Mouse (Mus musculus): ENCODE measurements around the gene Trip10. TPM values are rescaled to one million over a fixed set of nuclear protein-coding genes. Genes with fewer than 3 reads are reported as not detected.
A peak's percentile ranks its signal among the peaks of the same experiment; 100 is the strongest.

The Trip10 gene
- polyA plus RNA-seq, 1 experiment: 10.0 TPM

DNA sequence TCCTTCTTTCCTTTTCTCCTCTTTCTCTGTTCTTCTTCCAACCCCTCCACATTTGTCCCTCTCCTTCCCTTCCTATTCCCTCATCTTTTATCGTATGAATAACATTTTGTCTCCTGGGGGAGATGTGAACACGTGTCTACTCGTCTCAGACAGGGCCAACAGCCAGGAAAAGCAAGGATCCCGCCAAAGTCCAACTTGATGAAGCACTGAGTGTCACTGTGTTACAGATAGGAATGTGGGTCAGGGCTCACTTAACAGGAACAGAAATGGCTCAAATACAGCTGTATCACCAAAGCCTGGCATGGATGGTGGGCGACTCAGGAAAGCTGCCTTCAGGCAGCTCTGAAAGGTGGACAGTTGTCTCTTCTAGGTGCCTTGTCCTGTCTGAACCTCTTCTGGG lies 40.0 kb downstream of the Trip10 start:
- no peak for DNase-seq (ENCODE audit: extremely low spot score in 1 of 2, low spot score in 1 of 2)

- no peak for DNase-seq (ENCODE audit: extremely low spot score in 1 of 2, low spot score in 1 of 2)
These were observed 40.9 kb downstream of the Trip10 start for GRCm38 (mm10) chr17:57290001-57290670.

- no peak for DNase-seq (ENCODE audit: extremely low spot score in 1 of 2, low spot score in 1 of 2)
These were observed 41.4 kb downstream of the Trip10 start for GRCm38 (mm10) chr17:57290671-57291055.

- DNase-seq (ENCODE audit: extremely low spot score in 1 of 2, low spot score in 1 of 2): no peak
These were observed 43.0 kb downstream of the Trip10 start for GRCm38 (mm10) chr17:57292302-57292701.

DNA sequence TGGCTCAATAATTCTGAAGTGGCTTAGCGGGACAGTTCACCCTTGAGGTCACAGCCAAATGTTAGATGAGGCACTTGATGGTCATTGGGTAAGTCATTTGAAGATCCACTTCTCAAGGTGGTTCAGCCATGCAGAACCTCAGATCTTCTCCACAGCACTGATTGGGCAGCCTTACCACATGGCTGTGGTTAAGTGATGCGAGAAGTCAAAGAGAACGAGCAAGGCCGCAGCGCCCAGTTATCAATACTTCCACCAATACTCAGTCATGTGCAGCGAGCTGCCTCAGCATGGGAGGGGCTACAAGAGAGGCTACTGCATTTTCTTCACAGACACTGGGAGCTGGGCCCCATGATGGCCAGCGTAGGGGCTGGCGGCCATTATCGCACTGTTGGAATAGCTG lies 43.7 kb downstream of the Trip10 start:
- no peak for DNase-seq (ENCODE audit: extremely low spot score in 1 of 2, low spot score in 1 of 2)

- DNase-seq (ENCODE audit: extremely low spot score in 1 of 2, low spot score in 1 of 2): no peak
These were observed 46.7 kb downstream of the Trip10 start for GRCm38 (mm10) chr17:57295935-57296334.

DNA sequence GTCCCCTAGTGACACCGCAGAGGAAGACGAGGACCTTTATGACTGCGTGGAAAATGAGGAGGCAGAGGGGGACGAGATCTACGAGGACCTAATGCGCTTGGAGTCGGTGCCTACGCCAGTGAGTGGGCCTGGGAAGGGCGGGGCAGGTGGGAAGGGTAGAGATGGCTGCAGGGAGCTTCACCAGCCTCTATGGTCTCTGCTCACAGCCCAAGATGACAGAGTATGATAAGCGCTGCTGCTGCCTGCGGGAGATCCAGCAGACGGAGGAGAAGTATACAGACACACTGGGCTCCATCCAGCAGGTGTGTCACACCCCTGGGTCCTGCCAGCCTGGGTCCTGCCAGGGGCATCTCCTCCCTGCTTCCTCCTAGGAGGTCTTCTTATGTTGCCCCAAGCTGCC lies 47.8 kb downstream of the Trip10 start:
- DNase-seq (ENCODE audit: extremely low spot score in 1 of 2, low spot score in 1 of 2): no peak

GRCm38 (mm10) chr17:57305593-57305992 lies 56.3 kb downstream of the Trip10 start:
- DNase-seq (ENCODE audit: extremely low spot score in 1 of 2, low spot score in 1 of 2): no peak

GRCm38 (mm10) chr17:57307074-57307473 lies 57.8 kb downstream of the Trip10 start:
- peak in 1 of 2 experiments; percentile 15 for DNase-seq (ENCODE audit: extremely low spot score in 1 of 2, low spot score in 1 of 2)

- DNase-seq (ENCODE audit: extremely low spot score in 1 of 2, low spot score in 1 of 2): no peak
These were observed 62.5 kb downstream of the Trip10 start for GRCm38 (mm10) chr17:57311801-57312200.

Other genes starting within 250 kb of the Trip10 start
- gene Pspn, start 249.4 kb upstream of the Trip10 start, polyA plus RNA-seq (2012; rRNA removed): 0.44 TPM in 1 of 2 replicates, not detected in the other
- 74.7 and 86.4 TPM in 2 replicates for gene Gtf2f1, start 238.2 kb upstream of the Trip10 start, polyA plus RNA-seq (2012; rRNA removed)
- gene Gm17949, start 238.0 kb upstream of the Trip10 start, polyA plus RNA-seq (2012; rRNA removed): 0.08 TPM in 1 of 2 replicates, not detected in the other
- gene Khsrp, start 217.9 kb upstream of the Trip10 start, polyA plus RNA-seq (2012; rRNA removed): 62.6 and 64.9 TPM in 2 replicates
- 0.57 and 0.66 TPM in 2 replicates for gene Slc25a41, start 207.8 kb upstream of the Trip10 start, polyA plus RNA-seq (2012; rRNA removed)
- gene Crb3, start 190.3 kb upstream of the Trip10 start, polyA plus RNA-seq (2012; rRNA removed): 1.0 and 1.7 TPM in 2 replicates
- 290 and 350 TPM in 2 replicates for gene Slc25a23, start 189.6 kb upstream of the Trip10 start, polyA plus RNA-seq (2012; rRNA removed)
- 2.3 and 2.4 TPM in 2 replicates for gene Dennd1c, start 170.9 kb upstream of the Trip10 start, polyA plus RNA-seq (2012; rRNA removed)
- 514 and 612 TPM in 2 replicates for gene Tubb4a, start 161.7 kb upstream of the Trip10 start, polyA plus RNA-seq (2012; rRNA removed)
- 1.4 and 1.6 TPM in 2 replicates for gene Tnfsf9, start 144.1 kb upstream of the Trip10 start, polyA plus RNA-seq (2012; rRNA removed)
- gene Cd70, start 99.7 kb upstream of the Trip10 start, polyA plus RNA-seq (2012; rRNA removed): 0.40 and 0.66 TPM in 2 replicates
- gene Tnfsf14, start 55.3 kb upstream of the Trip10 start, polyA plus RNA-seq (2012; rRNA removed): not detected in 2 replicates
- 0.18 and 1.6 TPM in 2 replicates for gene C3, start 21.3 kb upstream of the Trip10 start, polyA plus RNA-seq (2012; rRNA removed)
- gene Gpr108, start 1.0 kb upstream of the Trip10 start, polyA plus RNA-seq (2012; rRNA removed): 25.0 and 26.1 TPM in 2 replicates
- 3.1 and 4.4 TPM in 2 replicates for gene Vav1, start 29.6 kb downstream of the Trip10 start, polyA plus RNA-seq (2012; rRNA removed)
- gene Adgre1, start 109.2 kb downstream of the Trip10 start, polyA plus RNA-seq (2012; rRNA removed): 2.6 and 5.2 TPM in 2 replicates

Data from frontal cortex, adult 2 months (tissue).